Mouse (Mus musculus) stomach, postnatal 0 days (tissue): ENCODE measurements around the gene Pnrc1.

ENCODE experiments used
- CTCF ChIP-seq: IDR thresholded peaks from 2 replicates; pipeline ENCODE4 v1.5.1; 2016; ENCODE audit warnings: antibody characterized with exemption, low read depth, mild to moderate bottlenecking, moderate library complexity
- EP300 ChIP-seq: optimal IDR thresholded peaks from 2 replicates; pipeline ENCODE3; 2016; ENCODE audit warnings: antibody characterized with exemption

DNA sequence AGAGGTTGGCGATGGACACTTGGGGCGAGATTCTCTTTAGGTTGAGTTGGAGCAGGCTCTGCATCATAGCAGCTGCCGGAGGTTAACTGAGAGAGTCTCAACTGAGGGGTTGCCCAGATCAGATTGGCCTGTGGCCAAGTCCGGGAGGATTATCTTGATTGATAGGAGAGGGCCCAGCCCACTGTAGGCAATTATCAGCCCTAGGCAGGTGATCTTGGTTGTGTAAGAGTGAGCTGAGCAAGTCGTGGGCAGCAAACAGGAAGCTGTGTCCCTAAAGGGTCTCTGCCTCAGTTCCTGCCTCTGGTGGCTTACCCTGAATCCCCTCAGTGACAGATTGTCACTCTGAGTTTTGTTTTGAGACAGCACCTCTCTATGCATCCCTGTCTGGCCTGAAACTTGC is 47.4 kb downstream of the Pnrc1 start:
- TF ChIP-seq CTCF (no peak), EP300 (no peak)
